Mouse (Mus musculus) naive thymus-derived CD4-positive, alpha-beta T cell, adult 2 months (primary cell): Measurements from ENCODE around the gene Emilin2.

Experiments
- DNase-seq: peaks from one replicate; pipeline ENCODE4 v3.0.0-alpha.2; 2011; ENCODE audit warnings: low read depth

The Emilin2 gene

GRCm38 (mm10) chr17:71264739-71265138 is 47.0 kb downstream of the Emilin2 start:
- DNase-seq = no peak

DNA sequence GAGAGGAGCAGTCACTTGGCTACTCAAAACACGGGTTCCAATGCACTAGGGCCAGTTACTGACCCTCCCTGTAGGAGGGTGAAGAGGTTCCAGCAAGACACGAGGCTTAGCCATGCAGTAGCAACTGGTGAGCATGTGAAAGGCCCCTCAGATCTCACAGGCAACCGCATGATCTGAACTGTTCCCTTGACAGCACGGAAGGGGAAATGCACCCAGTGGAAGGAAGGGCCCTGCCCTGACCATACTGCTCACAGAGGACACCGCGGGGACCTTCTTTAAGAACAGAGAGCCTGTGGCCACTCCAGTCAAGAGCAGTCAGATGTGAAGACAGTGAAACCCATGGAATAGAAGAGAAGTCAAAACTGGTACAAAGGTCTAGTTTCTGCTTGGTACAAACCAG is 48.6 kb downstream of the Emilin2 start:
- DNase-seq = no peak

GRCm38 (mm10) chr17:71260658-71261057 is 51.1 kb downstream of the Emilin2 start:
- no peak for DNase-seq

DNA sequence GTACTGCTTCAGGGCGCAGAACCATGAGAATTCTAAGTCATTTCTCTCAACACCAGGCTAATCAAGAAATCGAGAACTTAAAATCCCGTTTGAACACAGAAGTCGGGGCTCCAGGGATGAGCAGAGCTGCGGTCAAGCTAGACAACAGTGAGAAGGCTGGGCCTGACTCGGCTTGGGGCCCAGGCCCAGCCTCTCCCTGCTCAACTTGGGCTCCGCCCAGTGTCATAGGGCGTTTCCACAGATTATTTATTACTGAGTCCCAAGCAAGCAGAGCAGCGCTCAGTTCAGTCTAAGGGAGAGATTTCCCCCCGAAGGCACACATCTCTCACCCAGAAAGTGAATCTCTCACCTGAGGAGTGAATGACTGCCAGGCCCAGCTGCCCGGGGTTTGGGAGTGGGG is 52.1 kb downstream of the Emilin2 start:
- DNase-seq = no peak

- no peak for DNase-seq
Measured at GRCm38 (mm10) chr17:71256806-71257536, 54.8 kb downstream of the Emilin2 start.

GRCm38 (mm10) chr17:71256068-71256615 is 55.6 kb downstream of the Emilin2 start:
- no peak for DNase-seq

DNA sequence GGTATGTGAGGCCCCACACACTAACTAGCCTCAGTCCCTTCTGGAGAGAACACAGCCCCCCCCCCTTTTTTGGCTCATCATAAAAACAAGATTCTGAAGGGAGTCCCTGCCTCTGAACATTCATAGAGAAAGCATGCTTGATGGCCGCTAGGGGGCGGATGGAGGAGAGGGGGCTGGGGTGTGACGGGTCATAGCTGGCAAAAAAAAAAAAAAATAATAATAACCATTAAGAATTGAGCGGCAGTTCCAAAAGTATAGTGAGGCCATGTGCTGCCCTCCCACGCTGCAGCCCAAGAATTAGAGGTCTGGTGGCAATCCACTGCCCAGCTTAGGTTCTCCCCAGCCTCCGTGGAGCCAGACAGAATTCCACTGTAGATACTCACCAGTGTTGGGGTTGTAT is 57.0 kb downstream of the Emilin2 start:
- DNase-seq = peak; percentile 37

DNA sequence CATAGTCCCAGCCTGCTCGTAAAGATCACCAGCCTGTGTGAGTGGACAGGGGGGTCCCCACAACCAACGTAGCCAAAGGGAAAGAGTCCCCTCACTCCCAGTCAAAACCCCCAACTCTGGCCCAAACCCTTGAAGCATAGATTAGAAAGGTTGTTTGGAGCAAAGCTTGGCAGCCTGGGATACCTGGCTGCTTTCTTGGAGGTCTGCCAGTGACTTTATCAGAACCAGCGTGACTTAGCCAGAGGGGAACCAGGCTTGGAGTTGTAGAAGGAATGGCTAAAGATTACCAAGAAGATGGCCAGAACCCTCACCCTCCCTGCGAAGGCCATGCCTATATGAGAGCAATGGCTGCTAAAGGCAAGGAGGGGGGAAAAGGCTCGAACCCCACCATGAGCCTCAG is 57.7 kb downstream of the Emilin2 start:
- DNase-seq = no peak

- DNase-seq = no peak
Measured at GRCm38 (mm10) chr17:71253391-71253790, 58.4 kb downstream of the Emilin2 start.

DNA sequence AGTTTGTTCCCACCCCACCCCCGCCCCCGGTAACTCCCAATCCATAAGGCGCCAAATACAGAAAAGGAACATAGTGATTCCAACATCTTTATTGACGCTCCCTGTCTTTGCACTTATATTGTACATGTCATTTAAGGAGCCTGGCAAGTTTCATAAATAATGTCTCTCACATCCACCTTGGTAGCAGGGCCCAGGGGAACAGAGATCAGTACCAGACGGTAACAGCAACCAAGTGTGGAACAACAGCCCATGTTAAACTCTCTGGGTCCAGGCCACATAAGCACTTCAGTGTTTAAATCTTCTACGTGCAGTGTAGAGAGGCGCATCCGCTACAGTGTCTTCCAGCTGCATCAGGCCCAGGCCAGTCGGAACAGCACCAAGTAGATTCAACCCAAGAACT is 59.7 kb downstream of the Emilin2 start:
- no peak for DNase-seq

- no peak for DNase-seq
Measured at GRCm38 (mm10) chr17:71251601-71252001, 60.2 kb downstream of the Emilin2 start.

- no peak for DNase-seq
Measured at GRCm38 (mm10) chr17:71250819-71251600, 60.8 kb downstream of the Emilin2 start.

- DNase-seq = no peak
Measured at GRCm38 (mm10) chr17:71250046-71250445, 61.7 kb downstream of the Emilin2 start.

DNA sequence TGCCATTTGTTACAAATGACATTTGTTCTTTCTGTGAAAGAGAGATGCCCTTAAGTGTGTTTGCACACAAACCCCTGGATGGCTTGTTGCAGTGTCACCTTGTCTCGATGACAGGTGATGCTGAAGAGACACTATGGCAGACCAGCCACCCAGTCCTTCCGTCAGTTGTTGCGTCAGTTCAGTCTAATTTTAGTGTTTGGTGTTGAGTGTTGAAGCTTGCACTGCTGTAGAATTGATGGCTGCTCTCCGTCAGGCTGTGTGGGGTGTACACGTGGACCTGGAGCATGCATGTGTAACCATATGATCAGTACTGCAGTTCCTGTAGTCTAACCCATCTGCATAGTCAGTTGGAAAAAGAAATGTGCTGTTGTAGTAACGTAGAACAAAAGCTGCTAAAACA is 62.8 kb downstream of the Emilin2 start:
- DNase-seq = no peak

DNA sequence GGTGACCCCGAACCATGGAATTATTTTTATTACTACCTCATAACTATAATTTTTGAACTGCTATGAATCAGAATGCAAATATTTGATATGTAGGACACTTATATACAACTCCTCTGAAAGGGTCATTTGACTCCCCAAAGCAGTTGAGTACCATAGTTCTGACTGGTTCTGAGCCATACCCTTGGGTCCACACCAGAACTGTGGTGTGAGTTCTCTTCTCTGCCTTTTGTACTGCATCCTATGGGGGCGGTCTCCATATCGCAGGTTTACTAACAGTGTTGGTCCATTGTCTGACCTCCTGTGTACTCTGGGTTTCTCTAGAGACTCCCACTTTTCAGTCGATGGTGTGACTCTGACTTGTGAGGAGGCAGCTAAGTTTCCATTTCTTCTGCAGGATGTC is 65.8 kb downstream of the Emilin2 start:
- no peak for DNase-seq

DNA sequence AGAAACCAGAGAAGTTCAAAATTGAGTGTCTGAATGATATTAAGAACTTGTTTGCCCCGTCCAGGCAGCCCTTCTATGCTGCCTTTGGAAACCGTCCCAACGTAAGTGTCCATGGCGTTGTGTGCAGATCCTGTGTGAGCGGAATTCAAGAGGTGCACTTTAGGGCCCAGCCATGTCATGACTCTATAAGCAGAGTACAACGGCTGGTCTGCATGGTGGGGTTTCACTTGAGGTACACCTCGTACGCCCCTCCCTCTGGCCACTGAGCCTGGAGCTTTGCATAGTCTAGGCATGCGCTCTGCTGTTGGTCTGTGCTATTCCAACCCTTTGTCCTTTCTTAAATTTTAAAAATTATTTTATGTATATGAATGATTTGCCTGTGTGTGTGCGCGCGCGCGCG is 66.6 kb downstream of the Emilin2 start:
- no peak for DNase-seq

GRCm38 (mm10) chr17:71242666-71243065 is 69.1 kb downstream of the Emilin2 start:
- no peak for DNase-seq

DNA sequence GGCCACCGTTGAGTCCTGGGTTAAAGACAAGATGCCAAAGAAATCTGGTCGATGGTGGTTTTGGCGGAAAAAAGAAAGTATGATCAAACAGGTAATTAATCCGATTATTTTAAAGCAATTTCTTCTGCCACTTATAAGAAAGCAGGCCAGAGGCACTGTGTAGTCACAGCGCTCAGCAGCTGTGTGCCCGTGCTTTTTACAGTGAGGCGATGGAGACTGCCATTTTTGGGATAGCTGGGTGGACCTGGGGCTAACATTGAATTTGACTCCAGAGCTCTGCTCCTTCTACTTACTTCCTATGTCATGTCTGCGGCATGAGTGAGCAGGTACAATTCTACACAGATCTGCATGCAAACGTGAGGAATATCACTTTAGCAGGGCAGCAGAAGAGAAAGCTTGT is 71.0 kb downstream of the Emilin2 start:
- DNase-seq = no peak

DNA sequence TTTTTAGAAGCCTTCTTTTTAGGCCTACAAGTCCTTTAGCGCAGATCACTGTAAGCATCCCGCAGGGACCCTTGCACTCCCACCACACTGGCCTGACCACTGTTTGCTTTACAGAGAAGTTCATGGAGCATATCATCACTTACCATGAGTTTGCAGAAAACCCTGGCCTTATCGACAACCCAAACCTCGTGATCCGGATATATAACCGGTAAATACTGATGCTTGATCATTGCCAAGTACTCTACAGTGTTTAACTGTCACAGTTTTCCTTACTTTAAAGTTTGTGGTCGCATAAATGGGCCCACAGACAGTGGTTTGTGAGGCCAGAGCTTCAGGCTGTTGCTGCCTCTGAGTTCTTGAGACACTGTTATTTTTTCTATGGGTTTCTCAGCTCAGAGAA is 73.3 kb downstream of the Emilin2 start:
- no peak for DNase-seq

DNA sequence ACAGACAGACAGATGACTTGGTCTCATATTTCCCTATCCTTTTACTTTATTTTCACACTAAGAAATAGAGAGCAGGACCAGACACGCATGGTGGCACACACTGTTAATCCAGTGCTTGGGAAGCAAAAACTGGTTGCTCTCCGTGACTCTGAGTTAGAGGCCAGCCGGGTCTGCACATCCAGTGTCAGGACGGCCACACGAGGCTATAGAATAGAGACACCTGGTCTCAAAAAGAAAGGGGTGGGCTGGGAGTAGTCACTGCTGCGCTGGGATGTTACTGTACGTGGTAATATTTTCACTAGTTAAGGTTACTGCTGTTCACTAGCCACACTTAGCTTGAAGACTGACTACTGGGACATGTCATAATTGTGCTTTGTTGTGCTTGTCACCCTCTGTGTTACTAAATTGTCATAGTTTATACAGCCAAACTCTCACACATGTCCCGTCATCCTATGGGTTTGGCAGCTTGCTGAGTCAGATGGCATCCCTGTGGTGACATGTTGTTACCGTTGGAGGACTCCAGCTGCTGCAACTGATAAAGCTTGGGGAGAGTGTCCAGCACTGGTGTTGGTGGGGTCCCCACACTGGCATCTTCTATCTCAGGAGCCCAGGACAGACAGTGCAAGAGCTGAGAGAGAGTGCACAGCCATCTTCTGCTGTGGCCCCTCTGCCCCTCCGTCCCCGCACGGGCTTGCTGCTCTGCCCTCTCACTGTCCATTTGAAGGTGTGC is 76.4 kb downstream of the Emilin2 start:
- no peak for DNase-seq

DNA sequence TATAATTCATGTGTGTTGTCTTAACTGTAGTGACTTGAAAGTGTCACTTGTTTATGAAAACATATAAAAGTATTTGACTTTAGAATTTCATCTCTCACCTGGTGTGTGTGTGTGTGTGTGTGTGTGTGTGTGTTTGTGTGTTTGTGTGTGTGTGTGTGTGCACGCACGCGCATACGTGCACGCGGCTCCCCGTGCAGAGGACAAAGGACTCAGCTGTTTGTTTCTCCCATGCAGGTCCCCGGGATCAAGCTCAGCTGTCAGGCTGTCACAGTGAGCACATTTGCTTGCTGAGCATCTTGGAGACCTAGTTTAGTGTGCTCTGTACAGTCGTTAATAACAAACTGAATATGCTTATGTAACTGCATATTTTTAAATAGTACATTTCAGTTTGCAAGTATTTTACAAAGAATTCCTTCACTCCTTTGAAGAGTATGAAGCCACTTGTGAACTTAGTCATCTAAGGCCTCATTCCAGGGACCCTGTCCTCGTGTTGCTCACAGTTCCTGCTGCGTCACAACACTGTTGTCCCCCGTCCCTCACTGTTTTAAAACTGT is 77.7 kb downstream of the Emilin2 start:
- no peak for DNase-seq

DNA sequence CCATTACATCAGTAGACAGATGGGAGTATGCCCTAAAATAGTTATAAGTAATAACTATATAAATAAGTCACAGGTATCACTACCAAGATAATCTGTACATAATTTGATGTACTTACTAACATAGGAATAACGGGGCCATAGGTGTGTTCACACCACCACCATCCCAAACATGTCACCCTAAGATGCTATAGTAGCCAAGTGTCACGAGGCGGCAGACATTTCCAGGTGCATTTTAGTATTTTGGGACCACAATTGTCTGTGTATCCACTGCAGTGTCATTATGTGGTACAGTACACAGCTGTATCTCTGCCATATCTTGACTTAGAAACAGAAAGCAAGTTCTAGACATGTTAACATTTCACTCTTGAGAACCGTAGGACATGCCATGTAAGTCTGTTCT is 78.6 kb downstream of the Emilin2 start:
- DNase-seq = no peak
